Mouse (Mus musculus) heart, adult 2 months (tissue): ENCODE data around the gene Gm42906.

Experiments
- CTCF ChIP-seq: fragments of 200-600 bp; IDR thresholded peaks from 2 replicates; pipeline ENCODE4 v1.8.1; 2022; ENCODE audit warnings: antibody characterized with exemption, mild to moderate bottlenecking, moderate library complexity
- POLR2A ChIP-seq: fragments of 200-500 bp; IDR thresholded peaks from 2 replicates; pipeline ENCODE4 v1.6.1; 2011; ENCODE audit warnings: mild to moderate bottlenecking, low read depth, low read length, control low read depth; ENCODE audit not compliant: insufficient read depth

DNA sequence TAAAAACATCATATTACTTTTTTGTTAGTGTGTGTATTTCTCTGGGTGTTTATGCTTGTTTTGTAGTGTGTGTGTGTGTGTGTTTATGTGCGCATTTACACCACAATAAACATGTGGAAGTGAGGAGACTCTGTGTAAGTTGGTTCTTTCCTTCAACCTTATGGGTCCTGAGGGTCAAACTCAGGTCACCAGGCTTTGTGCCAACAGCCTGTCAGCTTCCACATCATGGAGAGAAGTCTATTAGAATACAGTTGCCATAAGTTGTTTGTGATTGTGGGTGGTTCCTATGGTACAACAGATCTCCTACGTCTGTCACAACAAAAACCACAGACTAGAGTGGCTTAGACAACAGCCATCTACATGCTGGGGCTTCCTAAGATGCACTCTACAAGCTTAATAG is 127.7 kb downstream of the Gm42906 start:
- no peak for TF ChIP-seq CTCF
- no peak for TF ChIP-seq POLR2A
